Mouse (Mus musculus) embryonic stem cell, embryonic (primary cell): Measurements from ENCODE around the gene Atp6v1g1.

Experiments
- CTCF ChIA-PET, 4 experiments: fragments of 300-600 bp in 2 of 4; fragments of 350-600 bp in 2 of 4; sonication (Branson Sonifier 250); formaldehyde crosslinking; loops; one replicate each; lab custom pipeline; 2022; ENCODE audit warnings: inconsistent platforms in 2 of 4; lab: Charles Lee
- POLR2A ChIA-PET, 4 experiments: fragments of 300-600 bp in 2 of 4; fragments of 350-600 bp in 2 of 4; sonication (Branson Sonifier 250); formaldehyde crosslinking; loops; one replicate each; lab custom pipeline; 2022; ENCODE audit warnings: antibody characterized with exemption in 4 of 4, inconsistent platforms in 1 of 4; lab: Charles Lee

The Atp6v1g1 gene

DNA sequence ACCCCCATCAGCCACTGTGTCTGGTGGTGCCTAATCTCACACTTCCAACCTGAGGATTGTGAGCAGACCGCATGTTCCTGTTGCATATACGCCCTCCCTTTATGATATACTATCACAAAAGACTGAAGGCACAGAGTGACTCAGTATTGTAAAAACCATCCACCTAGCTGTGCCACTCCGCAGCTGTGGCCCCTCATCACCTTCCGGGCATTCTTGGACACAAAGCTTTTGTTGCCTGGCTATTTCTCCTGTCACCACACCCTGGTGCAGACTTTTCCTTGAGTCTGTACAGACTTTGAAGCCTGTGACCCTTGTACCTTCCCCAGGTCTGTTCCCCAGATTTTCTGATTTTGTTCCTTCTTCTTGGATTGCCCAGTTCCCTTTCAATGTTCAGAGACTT is 51.4 kb downstream of the Atp6v1g1 start:
- POLR2A ChIA-PET = no interaction called here
- CTCF ChIA-PET = no interaction called here
